Mouse (Mus musculus) telencephalon, adult 2 months (tissue): ENCODE measurements around the gene Oas1e.
"Not testable (repeated sequence)": the region's sequence is repeated elsewhere in the genome, so short reads cannot be mapped to it uniquely, and the experiment has no call there.

Experiments
- DNase-seq: peaks from one replicate; pipeline ENCODE4 v3.0.0-alpha.2; 2011; ENCODE audit warnings: low read depth, low spot score

Oas1e gene

DNA sequence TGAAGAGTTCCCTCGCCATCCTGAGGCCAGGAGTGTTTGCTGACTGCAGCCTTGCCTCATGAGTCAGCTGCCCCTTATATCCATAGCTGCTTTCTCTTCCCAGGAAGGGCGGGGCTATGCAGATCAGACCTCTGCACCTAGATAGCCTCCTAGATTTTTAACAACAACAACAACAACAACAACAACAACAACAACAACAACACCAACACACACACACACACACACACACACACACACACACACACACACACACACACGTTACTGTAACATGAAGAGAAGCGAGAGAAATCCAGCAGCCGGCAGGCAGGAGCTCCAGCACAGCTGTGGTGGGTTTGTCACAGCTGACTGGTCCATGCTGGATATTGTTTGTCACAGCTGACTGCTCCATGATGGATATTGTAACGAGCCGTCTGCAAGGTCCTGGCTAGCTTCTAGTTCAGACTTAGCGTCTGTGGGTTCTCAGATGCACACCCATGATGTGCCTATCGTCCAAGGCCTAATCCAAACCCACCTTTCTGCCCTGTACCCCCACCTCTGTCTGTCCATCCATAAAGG is at the start of gene Oas1e:
Gene Oas1e, minus strand, starts transcription at position 51 of the 555 bp plus-strand sequence.
- not testable (repeated sequence) for DNase-seq

DNA sequence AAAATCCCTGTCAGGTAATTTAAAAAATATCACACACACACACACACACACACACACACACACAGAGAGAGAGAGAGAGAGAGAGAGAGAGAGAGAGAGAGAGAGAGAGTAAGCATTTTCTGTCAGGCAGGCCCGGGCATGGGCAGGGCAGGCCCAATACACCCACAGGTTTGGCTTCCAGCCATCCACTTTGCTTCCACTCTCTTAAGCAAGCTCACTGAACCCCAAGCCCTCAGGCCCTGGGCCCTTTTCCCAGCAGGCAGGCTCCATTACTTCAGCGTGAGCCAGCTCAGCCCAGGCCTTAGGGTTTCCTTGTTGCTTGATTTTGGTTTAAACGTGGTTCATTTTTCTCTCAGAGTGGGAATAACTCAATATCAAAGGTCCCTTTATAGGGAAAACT is 49.4 kb upstream of the Oas1e start:
- no peak for DNase-seq

- DNase-seq: no peak
Observed at GRCm38 (mm10) chr5:120836731-120837585, 41.6 kb upstream of the Oas1e start.

DNA sequence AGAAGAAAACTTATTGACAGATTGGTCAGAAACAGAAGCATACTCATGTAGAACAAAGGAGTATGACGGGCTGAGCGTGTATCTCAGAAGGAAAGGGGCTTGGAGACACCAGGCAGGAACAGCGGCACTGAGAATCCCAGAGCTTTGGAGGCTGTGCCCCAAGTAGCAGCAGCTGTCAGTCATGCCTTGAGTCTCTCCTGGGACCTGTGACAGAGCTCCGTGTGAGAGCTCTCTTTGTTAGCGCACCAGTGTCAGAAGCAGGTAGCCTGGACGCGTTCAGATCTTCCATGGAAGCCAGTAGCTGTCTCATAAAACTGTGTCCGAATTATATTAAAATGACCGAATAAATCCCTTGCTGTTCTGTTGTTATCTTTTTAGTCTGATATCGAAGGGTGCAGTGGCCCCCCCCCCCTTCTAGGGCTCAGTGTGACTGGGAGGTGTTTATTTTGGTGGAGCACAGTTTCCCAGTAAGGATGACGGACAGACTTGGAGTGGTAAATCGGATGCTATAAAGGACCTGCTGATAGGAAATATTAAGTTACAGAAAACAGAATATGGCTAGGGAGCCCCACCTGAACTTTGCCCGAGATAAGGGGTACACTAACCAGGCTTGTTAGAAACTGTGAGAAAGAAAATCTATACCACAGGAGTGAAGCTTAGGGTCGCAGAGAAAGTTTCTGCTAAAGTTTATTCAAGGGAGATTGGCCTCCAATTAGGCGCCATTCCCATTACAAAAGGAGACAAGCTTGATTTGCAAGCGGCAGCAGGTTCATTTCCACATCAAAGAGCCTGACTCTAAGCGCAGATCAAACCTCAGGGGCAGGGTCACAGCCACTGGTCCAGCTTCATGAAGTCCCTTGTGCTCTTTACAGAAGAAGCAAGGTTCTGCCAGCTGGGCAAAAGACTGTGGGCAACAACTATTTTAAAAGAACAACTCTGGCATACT is 38.3 kb upstream of the Oas1e start:
- no peak for DNase-seq

DNA sequence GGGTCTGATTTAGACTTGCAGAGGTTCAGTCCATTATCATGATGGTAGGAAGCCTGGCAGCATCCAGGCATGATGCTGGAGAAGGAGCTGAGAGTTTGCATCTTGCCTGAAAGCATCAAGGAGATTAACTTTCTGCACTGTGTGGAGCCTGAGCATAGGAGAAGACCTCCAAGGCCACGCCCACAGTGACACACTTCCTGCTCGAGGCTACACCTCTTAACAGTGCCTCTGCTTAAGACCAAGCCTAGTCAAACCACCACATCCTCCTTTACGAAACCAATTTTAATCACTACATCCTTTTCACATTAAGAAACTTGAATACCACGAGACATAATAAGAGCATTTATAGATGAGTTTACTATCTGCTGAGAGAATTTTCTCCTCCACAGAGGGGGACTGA is 35.7 kb upstream of the Oas1e start:
- DNase-seq: no peak

GRCm38 (mm10) chr5:120818999-120819398 is 23.7 kb upstream of the Oas1e start:
- DNase-seq: no peak

DNA sequence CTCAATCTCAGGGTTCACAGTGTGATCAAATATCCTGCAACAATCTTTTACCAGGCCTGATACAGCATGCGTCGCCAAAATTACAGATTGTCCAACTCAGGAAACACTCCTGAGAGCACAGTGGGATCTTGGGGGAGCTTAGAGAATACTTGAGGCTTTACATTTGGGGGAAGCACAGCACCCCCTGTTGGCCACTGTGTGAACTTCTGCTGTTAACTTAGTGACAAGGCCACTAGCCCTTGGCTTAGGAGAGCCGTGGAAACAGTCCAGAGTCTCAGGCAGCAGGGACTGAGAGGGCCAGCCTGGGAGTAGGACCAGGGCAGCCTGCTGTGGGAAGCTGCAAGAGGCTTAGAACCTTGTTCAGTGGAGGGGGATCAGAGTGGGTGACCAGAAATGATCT is 20.6 kb upstream of the Oas1e start:
- no peak for DNase-seq

DNA sequence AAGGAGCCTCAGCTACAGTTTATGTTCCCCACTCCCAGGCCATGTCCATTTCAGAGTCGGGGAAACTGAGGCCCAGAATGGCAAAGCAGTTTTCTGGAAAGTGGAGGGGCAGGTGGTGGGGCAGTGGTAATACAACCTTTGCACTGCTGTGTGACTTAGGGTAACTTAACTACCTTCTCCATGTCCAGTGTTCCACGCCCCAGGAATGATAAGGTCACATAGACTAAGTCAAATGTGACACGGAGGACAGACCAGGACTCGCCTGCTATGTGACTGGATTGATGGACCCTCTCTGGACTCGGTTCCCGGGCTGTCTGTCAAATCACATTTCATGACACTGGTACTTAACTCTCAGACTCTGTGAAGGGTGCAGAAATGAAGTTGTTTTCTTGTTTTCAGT is 17.7 kb upstream of the Oas1e start:
- DNase-seq: no peak

GRCm38 (mm10) chr5:120811951-120812819 is 16.9 kb upstream of the Oas1e start, which contains the start of gene Oas1c:
Oas1c (minus strand) TSS chr5:120812514.
- DNase-seq: peak; percentile 84

DNA sequence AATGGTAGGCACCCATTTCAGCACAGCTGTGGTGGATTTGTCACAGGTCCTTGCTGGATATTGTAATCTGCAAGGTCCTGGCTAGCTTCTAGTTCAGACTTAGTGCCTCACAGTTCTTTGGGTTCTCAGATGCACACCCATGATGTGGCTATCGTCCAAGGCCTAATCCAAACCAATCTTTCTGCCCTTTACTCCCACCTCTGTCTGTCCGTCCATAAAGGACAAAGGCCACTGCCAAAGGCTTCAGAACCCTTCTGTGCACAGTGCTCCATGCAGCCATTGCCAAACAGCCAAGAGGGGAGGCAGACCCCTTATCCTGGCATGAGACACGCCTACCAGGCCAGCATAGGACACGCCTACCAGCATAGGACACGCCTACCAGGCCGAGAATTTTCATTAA is 13.8 kb upstream of the Oas1e start:
- no peak for DNase-seq

- DNase-seq: peak; percentile 47
Observed at GRCm38 (mm10) chr5:120806458-120806857, 11.1 kb upstream of the Oas1e start.

DNA sequence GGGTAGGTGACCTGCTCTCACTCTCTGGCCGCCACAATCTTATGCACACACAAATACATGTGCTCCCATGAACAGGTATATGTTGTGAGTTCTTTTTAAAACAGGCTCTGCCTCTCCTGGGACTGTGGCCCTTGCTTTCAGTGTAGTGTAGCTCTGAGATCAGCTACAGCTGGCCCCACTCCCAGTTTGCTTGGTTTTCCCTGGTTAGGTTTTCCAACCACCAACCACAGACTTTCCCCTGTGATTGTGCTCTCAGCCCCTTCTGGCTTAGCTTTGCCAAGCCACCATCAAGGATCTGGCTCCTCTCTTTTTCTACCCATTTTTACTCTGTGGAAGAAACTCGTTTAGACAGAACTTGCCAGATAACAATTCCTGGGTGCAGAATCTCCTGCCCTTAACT is 8.3 kb upstream of the Oas1e start:
- DNase-seq: no peak

- DNase-seq: not testable (repeated sequence)
Observed at GRCm38 (mm10) chr5:120798943-120799342, 3.6 kb upstream of the Oas1e start.

- DNase-seq: not testable (repeated sequence)
Observed at GRCm38 (mm10) chr5:120798147-120798546, 2.8 kb upstream of the Oas1e start.

- peak; percentile 27 for DNase-seq
Observed at GRCm38 (mm10) chr5:120793043-120793442, 2.3 kb downstream of the Oas1e start.

GRCm38 (mm10) chr5:120787042-120787441 is 8.3 kb downstream of the Oas1e start:
- DNase-seq: no peak

DNA sequence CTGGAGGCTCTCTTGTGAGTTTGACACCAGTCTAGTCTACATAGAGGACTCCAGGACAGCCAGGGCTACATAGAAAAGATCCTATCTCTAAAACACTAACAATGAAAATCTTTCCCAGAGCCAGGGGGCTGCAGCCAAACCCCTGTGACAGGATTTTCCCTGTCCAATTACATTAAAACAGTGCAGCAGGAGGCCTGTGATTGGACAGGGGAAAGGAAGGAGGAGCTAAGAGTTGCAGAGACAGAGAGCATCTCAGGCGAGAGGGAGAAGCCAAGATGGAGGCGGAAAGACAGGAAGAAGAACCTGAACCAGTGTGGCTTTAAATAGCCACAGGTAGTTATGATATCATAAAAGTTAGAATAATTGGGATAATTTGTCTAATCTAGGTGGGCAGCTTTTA is 12.9 kb downstream of the Oas1e start:
- no peak for DNase-seq

DNA sequence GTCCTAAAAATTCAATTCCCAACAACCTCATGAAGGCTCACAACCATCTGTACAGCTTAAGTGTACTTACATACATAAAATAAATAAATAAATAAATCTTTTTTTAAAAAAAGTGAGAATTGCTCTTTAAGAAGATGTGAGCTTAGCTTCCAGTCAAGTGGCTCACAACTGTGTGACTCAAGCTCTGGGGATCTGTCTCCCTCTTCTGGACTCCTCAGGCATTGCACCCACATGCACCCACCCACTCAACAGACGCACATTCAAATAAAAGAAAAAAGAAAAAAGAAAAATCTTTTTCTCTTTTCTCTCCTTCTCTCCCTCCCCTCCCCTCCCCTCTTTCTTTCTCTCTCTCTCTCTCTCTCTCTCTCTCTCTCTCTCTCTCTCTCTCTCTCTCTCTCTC is 13.7 kb downstream of the Oas1e start:
- no peak for DNase-seq

GRCm38 (mm10) chr5:120779922-120780321 is 15.4 kb downstream of the Oas1e start:
- peak; percentile 26 for DNase-seq

GRCm38 (mm10) chr5:120778941-120779340 is 16.4 kb downstream of the Oas1e start:
- no peak for DNase-seq

DNA sequence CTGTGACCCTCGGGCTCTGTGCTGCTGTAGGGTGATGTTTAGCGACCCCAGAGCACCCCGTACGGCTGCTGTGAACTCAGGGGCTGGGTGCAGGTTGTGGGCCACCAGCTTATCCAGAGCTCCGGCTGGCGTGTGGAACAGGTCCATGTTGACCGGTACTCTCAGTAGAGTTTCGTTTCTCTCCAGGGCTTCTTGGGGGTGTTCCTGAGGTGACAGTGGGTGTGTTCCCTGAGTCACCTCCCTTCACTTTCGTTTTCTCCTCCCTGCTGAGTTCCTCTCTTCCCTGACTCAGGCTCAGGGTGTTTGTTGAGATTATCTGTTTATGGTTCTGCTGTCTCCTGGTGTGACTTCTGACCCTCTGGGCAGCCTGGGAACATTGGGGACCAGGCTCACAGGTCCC is 17.9 kb downstream of the Oas1e start, which contains the start of gene Oas3:
Gene Oas3, minus strand, starts transcription at position 184 of the 400 bp plus-strand sequence.
- DNase-seq: no peak
